Mouse (Mus musculus): Measurements from ENCODE around the gene Odf3l2.

- TF ChIP-seq CTCF (IDR thresholded peaks at IDR 0.05; ENCODE audit: low read depth, low read length) (no peak), GATA2 (IDR thresholded peaks at IDR 0.05; ENCODE audit: borderline replicate concordance, low read depth, low read length) (no peak)
These were observed 40.7 kb upstream of the Odf3l2 start for GRCm38 (mm10) chr10:79686219-79686618.

Measured in G1E (cell line).